Mouse (Mus musculus): ENCODE results near the gene Gjb2. TPM values are rescaled to one million over a fixed set of nuclear protein-coding genes. Genes with fewer than 3 reads are reported as not detected.

Gene Gjb2
- 6.3 and 6.7 TPM in 2 replicates for polyA plus RNA-seq (2015; fragmentation: Nextera tagmentation; extraction: Ambion mirVana)

DNA sequence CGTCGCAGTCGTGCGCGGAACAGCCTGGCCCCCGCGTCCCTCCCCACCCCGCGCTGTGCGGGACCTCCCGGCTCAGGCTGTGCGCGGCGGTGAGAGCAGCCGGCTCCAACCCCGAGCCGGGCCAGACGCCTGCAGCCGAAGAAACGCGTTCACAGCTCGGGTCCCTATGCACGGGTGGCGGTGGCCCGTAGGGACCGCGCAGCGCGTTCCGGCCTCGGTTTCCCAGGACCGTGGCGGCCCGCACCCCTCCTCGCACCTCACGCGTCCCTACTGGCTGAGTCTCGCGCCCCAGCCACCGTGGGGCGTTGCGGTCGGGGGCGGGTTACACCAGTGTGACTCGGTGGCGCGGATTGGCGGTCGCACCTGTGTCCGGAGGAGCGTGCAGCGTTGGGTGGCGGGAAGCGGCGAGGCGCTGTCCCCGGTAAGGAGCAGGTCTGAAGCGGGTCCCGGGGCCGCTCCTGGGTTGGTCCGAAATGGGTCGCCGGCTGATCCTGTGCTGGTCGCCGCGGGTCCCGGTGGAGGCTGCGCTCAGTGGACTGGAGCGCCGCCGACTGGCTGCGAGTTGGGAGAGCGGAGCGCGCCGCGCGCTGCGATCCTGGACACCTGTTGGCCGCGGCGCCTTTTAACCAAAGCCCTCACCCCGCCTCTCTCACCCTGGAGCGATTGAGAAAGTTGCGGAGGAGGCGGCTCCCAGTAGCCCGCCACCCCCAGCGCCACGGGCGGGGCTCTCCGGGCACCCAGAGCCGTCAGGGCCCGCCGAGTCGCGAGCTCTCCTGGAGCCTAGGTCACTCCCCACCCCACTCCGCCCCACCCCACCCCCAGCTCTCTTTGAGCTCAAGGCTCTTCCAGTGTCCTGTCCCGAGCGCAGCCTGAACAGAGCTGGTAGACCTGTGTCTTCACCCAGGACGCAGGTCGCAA, at the start of gene Gjb2:
TSS of gene Gjb2 (minus strand) at position 597 of the 918 bp plus-strand sequence.
- H3K27me3 ChIP-seq (ENCODE audit: insufficient read depth, low read length) = peaks cover 56% of the 10 kb centered on the region
- H3K4me3 ChIP-seq (ENCODE audit: low read length) = peak within 1 kb of the TSS; percentile 62
- no peak within 1 kb of the TSS for H3K27ac ChIP-seq (ENCODE audit: low read length)
- no peaks in the 10 kb centered on the region for H3K9me3 ChIP-seq (ENCODE audit: low read length)
- H3K9ac ChIP-seq (replicated peaks; ENCODE audit: low read length) = peak within 1 kb of the TSS; percentile 60
- H3K4me1 ChIP-seq (ENCODE audit: insufficient read depth, low read length) = peaks cover 13% of the 10 kb centered on the region; the same call in 1 of the 2 replicates
- peak within 1 kb of the TSS; percentile 98 for H3K4me2 ChIP-seq (replicated peaks; ENCODE audit: low read depth, low read length)
- H3K36me3 ChIP-seq (ENCODE audit: insufficient read depth, low read length) = no peaks in the 10 kb centered on the region
- under 1% methylated on average over 94 of the region's 101 CpGs for WGBS
- peak; percentile 79 for ATAC-seq (ENCODE audit: low FRiP score, low TSS enrichment)

GRCm38 (mm10) chr14:57145741-57146140, 41.2 kb upstream of the Gjb2 start:
- 0 out of 2 replicates have a peak, but pooled peaks have one; percentile 39 for ATAC-seq (ENCODE audit: low FRiP score, low TSS enrichment)
- WGBS = 26% methylated on average over 4 of the region's 4 CpGs

GRCm38 (mm10) chr14:57135265-57135664, 30.8 kb upstream of the Gjb2 start:
- Histone ChIP-seq H3K4me1 (ENCODE audit: insufficient read depth, low read length) (peaks cover 5% of the 10 kb centered on the region; the same call in 1 of the 2 replicates), H3K9ac (replicated peaks; ENCODE audit: low read length) (no peak overlapping the region), H3K36me3 (ENCODE audit: insufficient read depth, low read length) (no peaks in the 10 kb centered on the region), H3K9me3 (ENCODE audit: low read length) (no peaks in the 10 kb centered on the region), H3K27ac (ENCODE audit: low read length) (no peak overlapping the region), H3K4me3 (ENCODE audit: low read length) (no peak overlapping the region), H3K4me2 (replicated peaks; ENCODE audit: low read depth, low read length) (no peak overlapping the region), H3K27me3 (ENCODE audit: insufficient read depth, low read length) (peaks cover 23% of the 10 kb centered on the region)
- no peak for ATAC-seq (ENCODE audit: low FRiP score, low TSS enrichment)
- 41% methylated on average over 8 of the region's 8 CpGs for WGBS

More at GRCm38 (mm10) chr14:57145741-57146140, 41.2 kb upstream of the Gjb2 start:
- Histone ChIP-seq H3K27me3 (ENCODE audit: insufficient read depth, low read length) (no peaks in the 10 kb centered on the region), H3K9ac (replicated peaks; ENCODE audit: low read length) (no peak overlapping the region), H3K4me2 (replicated peaks; ENCODE audit: low read depth, low read length) (no peak overlapping the region), H3K4me3 (ENCODE audit: low read length) (no peak overlapping the region), H3K27ac (ENCODE audit: low read length) (no peak overlapping the region), H3K36me3 (ENCODE audit: insufficient read depth, low read length) (no peaks in the 10 kb centered on the region), H3K9me3 (ENCODE audit: low read length) (no peaks in the 10 kb centered on the region; the same call in 1 of the 2 replicates), H3K4me1 (ENCODE audit: insufficient read depth, low read length) (no peaks in the 10 kb centered on the region)

DNA sequence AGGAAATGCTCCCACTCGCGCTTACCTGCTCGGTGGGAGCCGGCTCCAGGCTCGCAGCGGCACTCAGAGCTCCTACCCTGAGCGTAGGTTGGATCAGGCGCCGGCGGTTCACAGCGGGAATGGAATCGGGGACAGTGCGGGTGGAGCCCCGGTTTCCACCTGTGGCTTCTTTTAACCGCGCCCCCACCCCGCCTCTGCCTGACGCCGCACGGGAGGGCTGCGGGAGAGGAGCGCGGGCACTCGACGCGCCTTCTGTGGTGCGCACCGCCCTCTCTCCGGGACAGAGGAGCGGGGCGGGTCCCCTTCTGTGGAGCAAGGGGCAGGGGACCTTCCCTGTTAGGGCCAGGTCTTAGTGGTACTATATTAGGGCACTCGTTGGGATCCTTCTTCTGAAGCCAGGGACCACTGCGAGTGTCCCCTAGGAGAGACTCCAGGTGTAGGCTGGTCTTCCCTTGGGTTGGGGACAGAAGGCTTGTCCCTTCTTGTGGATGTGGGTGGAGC, 28.7 kb upstream of the Gjb2 start, which contains the start of gene Gjb6:
TSS of gene Gjb6 (minus strand) at position 451 of the 501 bp plus-strand sequence.
- 3% methylated on average over 33 of the region's 33 CpGs for WGBS
- Histone ChIP-seq H3K27ac (ENCODE audit: low read length) (no peak within 1 kb of the TSS), H3K4me3 (ENCODE audit: low read length) (peak within 1 kb of the TSS; percentile 43), H3K9me3 (ENCODE audit: low read length) (no peaks in the 10 kb centered on the region), H3K9ac (replicated peaks; ENCODE audit: low read length) (no peak within 1 kb of the TSS), H3K27me3 (ENCODE audit: insufficient read depth, low read length) (peaks cover 23% of the 10 kb centered on the region), H3K4me1 (ENCODE audit: insufficient read depth, low read length) (peaks cover 5% of the 10 kb centered on the region; the same call in 1 of the 2 replicates), H3K36me3 (ENCODE audit: insufficient read depth, low read length) (no peaks in the 10 kb centered on the region), H3K4me2 (replicated peaks; ENCODE audit: low read depth, low read length) (peak within 1 kb of the TSS; percentile 74)
- peak; percentile 69 for ATAC-seq (ENCODE audit: low FRiP score, low TSS enrichment)

DNA sequence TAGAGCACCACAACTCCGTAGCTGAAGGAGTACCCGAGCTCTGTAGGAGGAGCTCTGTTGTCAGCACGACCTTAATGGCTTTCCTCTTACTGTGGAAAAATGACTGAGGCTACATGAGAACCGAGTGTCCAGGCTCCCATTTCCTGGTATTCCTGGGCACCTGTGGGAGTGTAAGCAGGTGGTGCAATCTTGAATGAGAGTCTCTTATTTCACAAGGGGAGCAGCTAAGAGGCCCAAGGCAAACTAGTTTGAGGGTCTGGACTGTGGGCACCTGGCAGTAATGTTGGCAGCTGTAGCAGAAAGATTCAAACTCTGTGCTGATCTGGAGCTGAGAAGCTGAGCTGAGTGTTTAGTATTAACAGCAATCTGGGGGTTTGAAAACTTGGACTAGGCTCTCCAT, 22.9 kb upstream of the Gjb2 start:
- no peak overlapping the region for H3K9ac ChIP-seq (replicated peaks; ENCODE audit: low read length)
- no peak overlapping the region for H3K4me3 ChIP-seq (ENCODE audit: low read length)
- no peaks in the 10 kb centered on the region for H3K4me1 ChIP-seq (ENCODE audit: insufficient read depth, low read length)
- H3K9me3 ChIP-seq (ENCODE audit: low read length) = no peaks in the 10 kb centered on the region
- 29% methylated on average over 4 of the region's 4 CpGs for WGBS
- H3K27ac ChIP-seq (ENCODE audit: low read length) = no peak overlapping the region
- ATAC-seq (ENCODE audit: low FRiP score, low TSS enrichment) = no peak
- peaks cover under 1% of the 10 kb centered on the region for H3K27me3 ChIP-seq (ENCODE audit: insufficient read depth, low read length)
- H3K36me3 ChIP-seq (ENCODE audit: insufficient read depth, low read length) = no peaks in the 10 kb centered on the region
- H3K4me2 ChIP-seq (replicated peaks; ENCODE audit: low read depth, low read length) = no peak overlapping the region

DNA sequence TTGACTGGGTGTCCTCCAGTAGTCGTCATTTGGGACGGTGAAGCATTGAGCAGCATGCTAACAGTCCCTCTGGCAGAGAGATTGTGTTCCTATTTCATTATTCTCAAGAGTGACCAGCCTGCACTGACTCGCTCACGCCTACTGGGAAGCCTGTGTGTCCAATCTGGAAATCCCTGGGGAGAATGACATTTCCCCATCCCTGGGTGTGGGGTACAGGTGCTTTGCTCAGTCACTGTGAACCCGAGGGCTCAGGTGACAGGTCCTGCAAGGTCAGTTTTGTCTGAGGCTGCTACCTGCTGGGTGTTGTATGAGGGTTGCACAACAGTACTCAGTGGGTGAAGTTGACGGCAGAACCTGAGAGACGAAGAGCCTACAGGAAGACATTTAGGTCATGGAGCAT, 17.8 kb upstream of the Gjb2 start:
- Histone ChIP-seq H3K27ac (ENCODE audit: low read length) (no peak overlapping the region), H3K4me1 (ENCODE audit: insufficient read depth, low read length) (no peaks in the 10 kb centered on the region), H3K9me3 (ENCODE audit: low read length) (no peaks in the 10 kb centered on the region), H3K4me2 (replicated peaks; ENCODE audit: low read depth, low read length) (no peak overlapping the region), H3K4me3 (ENCODE audit: low read length) (no peak overlapping the region), H3K36me3 (ENCODE audit: insufficient read depth, low read length) (no peaks in the 10 kb centered on the region), H3K9ac (replicated peaks; ENCODE audit: low read length) (no peak overlapping the region), H3K27me3 (ENCODE audit: insufficient read depth, low read length) (no peaks in the 10 kb centered on the region)
- ATAC-seq (ENCODE audit: low FRiP score, low TSS enrichment) = no peak
- 88% methylated on average over 7 of the region's 7 CpGs for WGBS

- WGBS = 21% methylated on average over 13 of the region's 13 CpGs
- ATAC-seq (ENCODE audit: low FRiP score, low TSS enrichment) = peak; percentile 27; the same call in 1 of the 2 replicates
- Histone ChIP-seq H3K27me3 (ENCODE audit: insufficient read depth, low read length) (0 out of 2 replicates have a peak, but pooled peaks cover 4% of the 10 kb centered on the region), H3K4me3 (ENCODE audit: low read length) (no peak within 1 kb of the TSS), H3K4me1 (ENCODE audit: insufficient read depth, low read length) (peaks cover 3% of the 10 kb centered on the region; the same call in 1 of the 2 replicates), H3K27ac (ENCODE audit: low read length) (no peak within 1 kb of the TSS), H3K9me3 (ENCODE audit: low read length) (no peaks in the 10 kb centered on the region), H3K4me2 (replicated peaks; ENCODE audit: low read depth, low read length) (no peak within 1 kb of the TSS), H3K9ac (replicated peaks; ENCODE audit: low read length) (no peak within 1 kb of the TSS), H3K36me3 (ENCODE audit: insufficient read depth, low read length) (no peaks in the 10 kb centered on the region)
Observed at GRCm38 (mm10) chr14:57115823-57116544, 11.5 kb upstream of the Gjb2 start, which contains the start of gene Gm4491. TSS of gene Gm4491 (minus strand) at chr14:57115883.

DNA sequence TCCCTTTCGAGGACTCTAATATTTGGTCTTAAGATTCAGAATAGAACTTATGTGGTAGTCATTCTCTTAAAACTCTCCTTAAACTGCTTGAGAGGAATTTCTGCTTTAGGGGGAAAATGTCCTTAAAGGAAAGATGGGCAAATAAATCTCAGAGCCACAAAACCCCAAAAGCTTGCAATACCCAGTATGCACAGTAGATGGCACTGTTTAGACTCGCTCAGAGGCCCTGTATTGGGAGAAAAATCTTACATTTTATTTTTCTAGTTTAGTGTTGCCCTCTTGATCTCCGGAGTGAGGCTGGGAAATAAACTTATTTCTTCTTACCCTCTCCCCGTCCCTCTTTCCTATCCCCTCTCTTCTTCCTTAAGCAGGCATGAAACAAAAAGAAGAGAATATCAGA, 4.7 kb upstream of the Gjb2 start:
- peaks cover 13% of the 10 kb centered on the region; the same call in 1 of the 2 replicates for H3K4me1 ChIP-seq (ENCODE audit: insufficient read depth, low read length)
- no peaks in the 10 kb centered on the region for H3K9me3 ChIP-seq (ENCODE audit: low read length)
- no peaks in the 10 kb centered on the region for H3K36me3 ChIP-seq (ENCODE audit: insufficient read depth, low read length)
- H3K27me3 ChIP-seq (ENCODE audit: insufficient read depth, low read length) = peaks cover 33% of the 10 kb centered on the region
- H3K4me3 ChIP-seq (ENCODE audit: low read length) = no peak overlapping the region
- 6% methylated on average over 4 of the region's 4 CpGs for WGBS
- no peak overlapping the region for H3K27ac ChIP-seq (ENCODE audit: low read length)
- no peak overlapping the region for H3K9ac ChIP-seq (replicated peaks; ENCODE audit: low read length)
- H3K4me2 ChIP-seq (replicated peaks; ENCODE audit: low read depth, low read length) = no peak overlapping the region
- no peak for ATAC-seq (ENCODE audit: low FRiP score, low TSS enrichment)

GRCm38 (mm10) chr14:57107916-57108315, 3.4 kb upstream of the Gjb2 start:
- ATAC-seq (ENCODE audit: low FRiP score, low TSS enrichment) = no peak
- WGBS = 31% methylated on average over 5 of the region's 5 CpGs
- Histone ChIP-seq H3K27ac (ENCODE audit: low read length) (no peak overlapping the region), H3K4me3 (ENCODE audit: low read length) (no peak overlapping the region), H3K9ac (replicated peaks; ENCODE audit: low read length) (no peak overlapping the region), H3K9me3 (ENCODE audit: low read length) (no peaks in the 10 kb centered on the region), H3K36me3 (ENCODE audit: insufficient read depth, low read length) (no peaks in the 10 kb centered on the region), H3K4me2 (replicated peaks; ENCODE audit: low read depth, low read length) (no peak overlapping the region), H3K27me3 (ENCODE audit: insufficient read depth, low read length) (peaks cover 46% of the 10 kb centered on the region), H3K4me1 (ENCODE audit: insufficient read depth, low read length) (peaks cover 13% of the 10 kb centered on the region; the same call in 1 of the 2 replicates)

Measured in kidney, embryonic 16.5 days (tissue).